Mouse (Mus musculus) liver (tissue): Measurements from ENCODE around the gene Tmem160.
A peak's percentile ranks its signal among the peaks of the same experiment; 100 is the strongest.

Experiments used
- DNase-seq: peaks from one replicate; pipeline ENCODE4 v3.0.0-alpha.2; 2020; ENCODE audit warnings: mixed read lengths

The Tmem160 gene

GRCm38 (mm10) chr7:16452587-16453073 lies at the start of gene Tmem160:
Gene Tmem160, plus strand, starts transcription at chr7:16452779.
- DNase-seq: peak; percentile 88

- DNase-seq: peak; percentile 70
These were observed 49.3 kb upstream of the Tmem160 start for GRCm38 (mm10) chr7:16402968-16403948.

DNA sequence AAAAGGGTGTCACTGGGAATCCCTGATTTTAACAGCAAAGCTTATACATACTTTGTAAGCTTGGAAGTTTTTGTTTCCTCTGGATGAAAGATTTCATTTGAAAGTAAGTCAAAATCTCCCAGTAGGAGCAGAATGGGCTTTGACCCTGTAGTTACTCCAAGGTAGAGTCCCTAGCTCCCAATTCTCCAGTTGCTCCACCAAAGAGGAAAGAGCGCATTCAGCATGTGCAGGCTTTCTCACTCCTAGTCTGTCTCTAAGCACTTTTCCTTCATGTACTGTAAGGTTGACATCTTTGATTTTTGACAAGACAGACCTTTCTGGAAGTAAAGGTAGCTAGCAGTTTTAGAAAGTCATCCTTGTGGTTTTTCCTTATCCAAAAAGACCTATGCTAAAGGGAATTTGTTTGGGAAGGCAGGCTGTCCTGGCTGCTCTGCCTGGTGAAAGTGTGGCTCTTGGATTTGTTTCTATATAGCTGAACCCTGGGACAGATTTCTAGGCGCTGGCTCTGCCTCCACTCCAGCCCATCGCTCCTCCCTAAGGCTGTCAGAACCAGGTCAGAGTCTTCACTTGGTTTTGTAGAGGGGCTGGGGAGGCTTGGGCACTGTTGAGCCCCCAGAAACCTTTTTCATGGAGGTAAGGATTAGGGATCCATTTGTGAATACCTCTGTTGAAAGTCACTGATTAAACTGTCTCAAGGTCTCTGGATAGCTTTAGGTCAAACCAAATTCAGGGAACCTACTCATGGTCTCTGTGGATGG lies 48.1 kb upstream of the Tmem160 start:
- peak; percentile 50 for DNase-seq

DNA sequence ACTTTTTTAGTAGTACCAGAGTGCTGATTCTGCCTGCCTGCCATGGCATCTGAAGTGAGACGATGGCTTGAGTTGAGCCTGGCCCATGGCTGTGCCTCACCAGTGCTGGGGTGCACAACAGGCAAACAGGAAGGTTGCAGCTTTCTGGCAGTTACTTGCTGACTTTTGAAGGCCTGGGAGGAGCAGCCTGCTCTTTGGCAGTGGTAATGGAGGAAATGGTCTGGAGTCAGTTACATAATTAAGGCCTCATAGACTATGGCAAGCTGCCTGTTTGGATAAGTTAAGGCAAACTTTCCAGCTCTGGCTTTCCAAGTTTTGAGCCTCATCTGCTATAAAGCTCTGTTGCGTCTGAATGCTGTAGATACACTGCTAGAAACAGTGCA lies 47.5 kb upstream of the Tmem160 start:
- DNase-seq: peak; percentile 60

DNA sequence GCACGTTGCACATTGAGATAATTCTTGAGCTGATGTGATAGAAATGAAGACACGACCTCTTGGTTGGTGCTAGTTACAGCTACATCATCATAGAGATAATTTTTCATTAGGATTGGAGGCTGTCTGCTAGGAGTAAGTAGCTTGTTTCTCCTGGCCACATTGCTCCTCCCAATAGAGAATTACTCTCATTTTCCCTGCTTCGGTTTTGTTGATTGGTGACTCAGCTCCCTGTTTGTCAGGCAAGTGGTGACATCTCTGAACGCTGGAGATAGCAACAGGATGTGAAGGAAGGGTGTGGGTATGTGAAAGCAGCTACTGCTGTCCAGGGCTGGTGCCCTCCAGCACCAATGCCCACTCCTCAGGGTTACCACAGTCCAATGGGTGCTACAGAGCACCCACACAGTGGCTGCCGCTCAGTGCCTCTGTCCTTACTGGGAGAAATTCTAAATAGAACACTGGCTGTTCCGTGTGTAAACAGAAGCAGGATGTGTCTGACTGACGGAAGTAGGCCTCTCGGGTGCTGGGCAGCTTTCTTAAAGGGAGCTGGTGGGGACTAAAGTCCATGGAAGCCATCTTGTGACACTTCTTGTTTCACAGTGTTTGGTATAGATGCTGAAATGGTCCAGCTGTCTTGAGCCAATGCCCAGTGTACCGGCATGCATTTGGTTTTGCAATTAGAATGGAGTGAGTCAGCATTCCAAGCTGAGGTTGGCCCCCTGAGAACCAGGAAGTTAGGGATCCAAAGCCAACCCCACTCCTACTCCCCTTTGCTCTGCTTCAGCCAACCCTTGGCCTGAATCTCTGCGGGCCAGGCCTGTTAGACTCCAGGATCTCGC lies 46.8 kb upstream of the Tmem160 start:
- peak; percentile 77 for DNase-seq

- no peak for DNase-seq
These were observed 45.6 kb upstream of the Tmem160 start for GRCm38 (mm10) chr7:16406978-16407377.

DNA sequence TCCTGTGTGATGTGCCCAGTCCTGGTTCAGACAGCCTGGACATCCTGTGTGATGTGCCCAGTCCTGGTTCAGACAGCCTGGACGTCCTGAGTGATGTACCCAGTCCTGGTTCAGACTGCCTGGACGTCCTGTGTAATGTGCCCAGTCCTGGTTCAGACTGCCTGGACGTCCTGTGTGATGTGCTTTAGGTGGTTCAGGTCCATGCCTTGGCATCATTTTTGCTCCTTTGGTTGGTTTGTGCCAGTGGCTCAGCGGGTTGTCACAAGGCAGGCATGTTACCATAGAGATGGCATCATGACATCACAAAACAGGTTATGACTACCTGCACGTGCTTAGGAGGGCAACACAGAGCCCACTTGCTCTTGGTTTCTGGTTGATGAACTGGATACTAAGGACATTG lies 41.5 kb upstream of the Tmem160 start:
- no peak for DNase-seq

- DNase-seq: peak; percentile 63
These were observed 40.2 kb upstream of the Tmem160 start for GRCm38 (mm10) chr7:16412220-16412896.

DNA sequence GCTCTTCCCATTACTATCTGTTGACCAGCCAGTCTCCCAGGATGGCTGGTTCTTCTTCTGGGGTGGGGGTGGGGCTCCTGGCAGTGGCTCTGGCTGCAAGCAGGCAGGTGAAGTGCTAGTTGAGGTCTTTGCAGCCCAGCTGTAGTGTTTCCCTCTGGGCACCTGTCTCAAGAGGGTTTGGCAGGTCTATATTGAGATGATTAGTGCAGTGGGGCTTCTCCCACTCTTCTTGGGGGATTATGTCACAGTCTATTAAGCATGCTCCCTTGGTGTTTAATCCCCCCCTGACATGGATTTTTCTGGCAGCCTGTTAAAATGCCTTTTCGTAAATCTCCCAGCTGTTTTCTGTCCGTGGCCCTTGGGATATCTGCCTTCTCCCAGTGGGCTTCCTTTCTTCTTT lies 39.6 kb upstream of the Tmem160 start:
- DNase-seq: no peak

DNA sequence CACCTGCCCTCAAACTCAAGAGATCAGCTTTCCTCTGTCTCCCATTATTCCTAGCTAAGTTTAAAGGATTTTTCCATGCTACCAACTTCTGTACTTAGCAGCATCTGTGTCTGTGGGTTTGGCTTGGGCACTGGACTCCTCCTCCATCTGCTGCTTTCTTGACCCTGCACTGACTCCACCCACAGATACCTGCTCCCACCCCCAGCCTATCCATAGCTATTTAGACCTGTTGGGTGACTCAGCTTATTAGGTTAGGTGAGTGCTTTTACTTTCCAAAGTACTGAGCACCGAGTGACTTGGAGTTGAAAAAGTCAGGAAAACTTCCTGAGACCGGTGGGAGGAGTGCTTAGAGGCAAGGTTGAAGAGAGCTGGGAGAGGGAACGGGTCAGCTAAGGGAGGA lies 37.2 kb upstream of the Tmem160 start:
- DNase-seq: peak; percentile 47

DNA sequence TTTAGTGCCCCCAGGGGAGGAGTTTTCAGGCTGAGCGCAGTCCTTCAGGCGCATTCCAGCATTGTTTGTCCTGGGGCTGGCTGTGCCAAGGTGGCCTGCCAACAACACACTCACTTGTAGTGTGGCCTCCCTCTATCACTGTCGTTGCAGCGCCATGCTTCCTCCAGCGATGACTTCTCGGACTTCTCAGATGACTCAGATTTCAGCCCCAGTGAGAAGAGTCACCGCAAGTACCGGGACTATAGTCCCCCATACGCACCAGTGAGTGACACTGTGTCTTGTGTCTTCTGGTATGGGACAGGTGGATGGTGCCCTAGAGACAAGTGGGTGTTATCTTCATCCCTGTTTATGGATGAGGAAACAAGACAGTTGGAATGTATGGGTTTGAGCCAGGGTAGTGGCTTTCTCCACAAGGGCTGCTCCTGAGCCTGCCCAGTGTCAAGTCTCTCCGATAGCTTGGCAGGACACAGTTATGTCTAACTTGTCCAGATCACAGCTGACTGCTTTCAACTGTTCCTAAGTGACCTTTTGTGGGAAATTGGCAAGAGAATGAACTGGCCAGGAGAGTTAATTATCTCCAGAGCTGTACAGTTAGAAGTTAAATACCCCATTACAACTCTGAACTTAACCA lies 35.3 kb upstream of the Tmem160 start:
- no peak for DNase-seq

GRCm38 (mm10) chr7:16418713-16419112 lies 33.9 kb upstream of the Tmem160 start:
- DNase-seq: no peak

DNA sequence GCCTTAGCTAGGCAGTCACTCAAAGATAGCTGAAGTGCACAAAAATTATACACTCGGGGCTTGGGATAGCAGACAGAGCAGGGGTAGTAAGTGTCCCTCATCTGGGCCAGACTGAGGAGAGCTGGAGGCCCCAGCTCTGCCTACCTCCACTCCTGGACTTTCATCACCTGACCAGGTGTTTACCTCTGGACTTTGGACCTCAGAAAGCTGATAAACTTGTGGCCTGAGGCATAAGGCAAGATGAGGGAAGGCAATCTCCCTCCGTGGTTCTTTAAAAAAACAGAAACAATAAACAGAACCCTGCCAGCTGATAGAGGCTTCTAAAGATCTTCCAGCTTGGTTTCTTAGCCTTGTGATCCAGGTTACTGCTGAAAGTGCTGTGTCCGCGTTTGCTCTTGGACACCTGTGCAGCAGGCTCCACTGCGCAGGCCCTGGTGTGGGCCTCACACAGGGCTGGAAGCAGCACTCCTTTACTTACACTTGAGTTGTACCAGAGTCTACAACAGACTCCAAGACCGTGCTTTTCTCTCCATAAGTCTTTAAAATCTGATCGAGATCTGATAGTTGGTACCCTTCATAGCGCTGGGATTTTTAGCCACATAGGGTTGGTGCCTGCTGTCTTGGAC lies 32.0 kb upstream of the Tmem160 start:
- no peak for DNase-seq

DNA sequence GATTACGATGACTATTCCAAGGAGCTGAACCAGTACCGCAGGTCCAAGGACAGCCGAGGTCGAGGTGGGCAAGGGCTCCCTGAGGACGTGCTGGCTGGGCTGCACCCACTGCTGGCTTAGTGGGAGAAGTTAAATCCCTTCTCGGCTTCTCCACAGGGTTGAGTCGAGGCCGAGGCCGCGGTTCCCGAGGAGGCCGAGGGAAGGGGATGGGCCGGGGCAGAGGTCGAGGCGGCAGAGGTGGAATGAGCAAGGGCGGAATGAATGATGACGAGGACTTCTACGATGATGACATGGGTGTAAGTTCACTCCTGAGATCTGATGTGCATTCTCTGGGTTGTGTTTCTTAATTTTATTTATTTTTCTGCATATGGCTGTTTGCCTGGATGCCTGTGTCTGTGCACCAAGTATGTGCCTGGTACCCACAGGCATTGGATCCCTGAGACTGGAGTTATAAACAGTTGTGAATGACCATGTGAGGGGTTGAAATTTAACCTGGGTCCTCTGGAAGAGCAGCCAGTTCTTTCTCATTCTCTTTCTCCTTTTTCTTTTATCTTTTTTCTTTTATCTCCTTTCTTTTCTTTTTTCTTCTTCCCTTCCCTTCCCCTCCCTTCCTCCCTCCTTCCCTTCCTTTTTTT lies 30.2 kb upstream of the Tmem160 start:
- DNase-seq: no peak

DNA sequence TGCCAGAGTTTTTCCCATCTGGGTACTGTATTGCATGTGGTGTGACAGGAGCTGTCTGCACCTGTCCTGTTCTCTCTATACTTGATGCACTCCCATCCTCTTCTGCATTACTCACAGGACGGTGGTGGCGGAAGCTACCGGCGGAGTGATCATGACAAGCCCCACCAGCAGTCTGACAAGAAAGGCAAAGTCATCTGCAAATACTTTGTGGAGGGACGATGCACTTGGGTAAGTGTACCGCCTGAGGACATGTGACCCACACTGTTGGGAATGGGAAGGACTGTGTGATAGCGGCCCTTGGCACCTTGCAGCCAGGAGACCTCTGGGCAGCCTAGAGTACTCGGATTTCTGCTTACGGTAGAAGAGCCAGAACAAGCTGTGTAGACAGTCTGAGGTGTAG lies 28.8 kb upstream of the Tmem160 start:
- DNase-seq: no peak

GRCm38 (mm10) chr7:16425721-16426120 lies 26.9 kb upstream of the Tmem160 start:
- DNase-seq: no peak

- peak; percentile 84 for DNase-seq
These were observed 26.4 kb upstream of the Tmem160 start for GRCm38 (mm10) chr7:16426129-16426729.

- no peak for DNase-seq
These were observed 19.1 kb upstream of the Tmem160 start for GRCm38 (mm10) chr7:16433352-16433971.

- DNase-seq: no peak
These were observed 17.5 kb upstream of the Tmem160 start for GRCm38 (mm10) chr7:16435088-16435487.

- DNase-seq: peak; percentile 36
These were observed 11.3 kb upstream of the Tmem160 start for GRCm38 (mm10) chr7:16441241-16441640.
